Mouse (Mus musculus): ENCODE data around the gene Nit1. TPM values are rescaled to one million over a fixed set of nuclear protein-coding genes. Genes with fewer than 3 reads are reported as not detected.
"Not testable (repeated sequence)": the region's sequence is repeated elsewhere in the genome, so short reads cannot be mapped to it uniquely, and the experiment has no call there.

Nit1 gene
- polyA plus RNA-seq, 1 experiment from 2014 or later, result 35.6 TPM

DNA sequence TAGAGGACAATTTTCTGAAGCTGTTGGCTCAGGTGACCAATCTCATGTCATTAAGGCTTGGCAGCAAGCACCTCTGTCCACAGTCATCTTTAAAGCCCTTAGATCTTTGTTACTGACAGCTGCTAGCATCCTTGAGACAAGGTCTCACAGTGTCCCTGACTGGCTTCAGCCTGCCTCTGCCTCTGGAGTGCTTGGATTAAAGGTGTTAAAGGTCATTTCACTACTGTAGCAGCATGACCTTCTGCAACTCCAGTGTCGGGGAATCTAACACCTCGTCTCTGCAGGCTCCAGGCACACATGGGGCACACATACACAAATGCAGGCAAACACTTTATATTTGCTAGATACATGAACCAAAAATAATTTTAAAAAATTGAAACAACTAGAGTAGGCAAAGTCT is 19.9 kb downstream of the Nit1 start:
- no peak for DNase-seq (ENCODE audit: low spot score)
- Histone ChIP-seq H3K9ac (ENCODE audit: low read length) (no peak overlapping the region), H3K27me3 (ENCODE audit: control insufficient read depth, insufficient read depth, low read length) (no peaks in the 10 kb centered on the region), H3K4me3 (ENCODE audit: low read depth, low read length) (no peak overlapping the region), H3K9me3 (ENCODE audit: control insufficient read depth, low read length) (no peaks in the 10 kb centered on the region), H3K27ac (ENCODE audit: low read depth, low read length) (no peak overlapping the region), H3K4me2 (ENCODE audit: low read depth, low read length, severe bottlenecking) (no peak overlapping the region), H3K4me1 (replicated peaks; ENCODE audit: control insufficient read depth, insufficient read depth, low read length) (peaks cover 7% of the 10 kb centered on the region; the same call in 1 of the 2 replicates), H3K36me3 (ENCODE audit: control insufficient read depth, insufficient read depth, low read length) (no peaks in the 10 kb centered on the region)
- 86% methylated on average over 2 of the region's 2 CpGs for WGBS
- no peak for ATAC-seq (replicated peaks; ENCODE audit: low FRiP score)

DNA sequence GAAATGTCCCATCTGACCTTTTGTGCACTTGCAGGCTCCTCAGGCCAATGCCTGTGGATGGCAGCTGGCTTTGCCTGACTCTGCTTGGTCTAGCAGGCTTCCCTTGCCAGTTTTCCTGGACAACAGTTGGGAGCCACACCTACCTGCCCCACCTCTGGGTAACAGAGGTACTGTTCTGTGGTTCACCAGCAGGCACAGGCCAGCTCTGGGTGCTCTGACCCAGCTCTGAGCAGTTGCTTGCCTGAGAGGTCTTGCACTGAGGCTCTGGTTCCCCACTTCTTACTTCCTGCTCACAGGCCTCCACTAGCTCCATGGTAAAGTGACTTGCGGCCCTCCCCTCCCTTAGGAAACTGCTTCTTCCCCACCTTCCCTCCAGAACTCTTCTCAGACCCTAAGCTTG is 23.4 kb downstream of the Nit1 start:
- no peak overlapping the region for H3K9ac ChIP-seq (ENCODE audit: low read length)
- ATAC-seq (replicated peaks; ENCODE audit: low FRiP score) (peak; percentile 58; the same call in 1 of the 2 replicates), DNase-seq (ENCODE audit: low spot score) (no peak)
- no peaks in the 10 kb centered on the region for H3K9me3 ChIP-seq (ENCODE audit: control insufficient read depth, low read length)
- H3K4me3 ChIP-seq (ENCODE audit: low read depth, low read length), result no peak overlapping the region
- WGBS, result 78% methylated on average over 1 of the region's 1 CpGs
- H3K4me1 ChIP-seq (replicated peaks; ENCODE audit: control insufficient read depth, insufficient read depth, low read length), result no peaks in the 10 kb centered on the region
- H3K36me3 ChIP-seq (ENCODE audit: control insufficient read depth, insufficient read depth, low read length), result no peaks in the 10 kb centered on the region
- no peak overlapping the region for H3K4me2 ChIP-seq (ENCODE audit: low read depth, low read length, severe bottlenecking)
- H3K27ac ChIP-seq (ENCODE audit: low read depth, low read length), result no peak overlapping the region
- H3K27me3 ChIP-seq (ENCODE audit: control insufficient read depth, insufficient read depth, low read length), result no peaks in the 10 kb centered on the region

DNA sequence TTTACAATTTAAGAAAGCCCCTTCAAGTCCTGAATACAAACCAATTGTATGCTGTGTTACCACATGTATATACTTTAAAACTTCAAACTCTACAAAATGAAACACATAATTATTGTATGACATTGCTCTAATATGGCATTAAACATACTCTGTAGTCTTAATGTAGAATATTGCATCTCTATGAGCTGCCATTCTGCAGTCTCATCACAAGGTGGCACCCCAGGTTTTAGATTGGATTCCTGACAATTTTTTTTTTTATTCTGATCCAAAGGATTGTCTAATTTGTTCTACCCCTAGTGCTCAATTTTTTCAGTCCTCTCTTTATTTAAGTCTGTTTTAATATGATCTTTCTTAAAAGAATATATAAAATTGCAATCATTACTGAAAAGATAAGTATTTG is 24.0 kb downstream of the Nit1 start:
- DNase-seq (ENCODE audit: low spot score), result no peak
- ATAC-seq (replicated peaks; ENCODE audit: low FRiP score), result no peak

DNA sequence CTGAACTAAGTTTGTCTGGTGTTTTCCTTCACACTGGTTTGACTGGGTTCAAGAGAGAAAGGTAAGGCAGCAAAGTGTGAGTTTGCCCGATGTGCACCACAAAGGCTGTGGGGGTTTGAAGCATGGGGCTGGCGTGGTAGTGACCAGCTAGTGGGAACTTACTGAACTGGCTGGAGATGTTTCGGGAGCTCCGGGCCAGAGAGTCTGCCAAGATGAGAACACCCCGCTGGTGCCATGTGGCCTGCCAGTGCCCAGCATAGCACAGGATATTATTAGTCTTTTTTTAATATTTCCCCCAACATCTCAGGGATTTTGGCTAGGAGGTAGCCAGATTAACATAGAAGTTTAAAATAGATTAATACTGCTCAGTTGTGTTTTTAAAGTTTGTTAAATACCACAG is 25.3 kb downstream of the Nit1 start:
- H3K4me3 ChIP-seq (ENCODE audit: low read depth, low read length), result no peak overlapping the region
- ATAC-seq (replicated peaks; ENCODE audit: low FRiP score) (no peak), DNase-seq (ENCODE audit: low spot score) (no peak)
- H3K27ac ChIP-seq (ENCODE audit: low read depth, low read length), result no peak overlapping the region
- H3K36me3 ChIP-seq (ENCODE audit: control insufficient read depth, insufficient read depth, low read length), result no peaks in the 10 kb centered on the region
- no peaks in the 10 kb centered on the region for H3K9me3 ChIP-seq (ENCODE audit: control insufficient read depth, low read length)
- WGBS, result 14% methylated on average over 5 of the region's 5 CpGs
- no peaks in the 10 kb centered on the region for H3K4me1 ChIP-seq (replicated peaks; ENCODE audit: control insufficient read depth, insufficient read depth, low read length)
- H3K4me2 ChIP-seq (ENCODE audit: low read depth, low read length, severe bottlenecking), result no peak overlapping the region
- H3K9ac ChIP-seq (ENCODE audit: low read length), result 0 out of 2 replicates have a peak overlapping the region, but pooled peaks have one; percentile 0
- H3K27me3 ChIP-seq (ENCODE audit: control insufficient read depth, insufficient read depth, low read length), result no peaks in the 10 kb centered on the region

More for the DNA sequence above, 24.0 kb downstream of the Nit1 start:
- Histone ChIP-seq H3K27me3 (ENCODE audit: control insufficient read depth, insufficient read depth, low read length) (no peaks in the 10 kb centered on the region), H3K36me3 (ENCODE audit: control insufficient read depth, insufficient read depth, low read length) (no peaks in the 10 kb centered on the region), H3K9me3 (ENCODE audit: control insufficient read depth, low read length) (no peaks in the 10 kb centered on the region), H3K9ac (ENCODE audit: low read length) (no peak overlapping the region), H3K27ac (ENCODE audit: low read depth, low read length) (no peak overlapping the region), H3K4me3 (ENCODE audit: low read depth, low read length) (no peak overlapping the region), H3K4me1 (replicated peaks; ENCODE audit: control insufficient read depth, insufficient read depth, low read length) (no peaks in the 10 kb centered on the region), H3K4me2 (ENCODE audit: low read depth, low read length, severe bottlenecking) (no peak overlapping the region)

DNA sequence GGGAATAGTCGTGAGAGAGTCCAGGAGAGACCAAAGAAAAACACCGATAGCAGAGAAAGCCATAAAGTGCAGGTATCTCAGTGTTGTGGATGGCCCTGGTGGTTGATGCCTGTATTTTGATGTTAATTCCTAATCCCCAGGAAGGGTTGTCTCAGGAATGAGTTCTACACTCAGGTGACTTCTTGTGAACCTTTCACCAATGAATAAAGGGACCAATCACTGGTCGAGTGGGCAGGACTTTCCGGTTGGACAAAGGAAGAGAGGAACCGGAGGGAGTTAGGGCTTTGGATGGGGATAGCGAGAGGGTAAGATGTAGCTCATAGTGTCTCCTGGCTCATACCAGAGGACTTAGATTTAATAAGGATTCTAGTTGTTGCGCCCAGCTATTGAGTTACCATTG is 25.7 kb downstream of the Nit1 start:
- Histone ChIP-seq H3K4me3 (ENCODE audit: low read depth, low read length) (no peak overlapping the region), H3K9ac (ENCODE audit: low read length) (0 out of 2 replicates have a peak overlapping the region, but pooled peaks have one; percentile 0), H3K4me1 (replicated peaks; ENCODE audit: control insufficient read depth, insufficient read depth, low read length) (no peaks in the 10 kb centered on the region), H3K9me3 (ENCODE audit: control insufficient read depth, low read length) (no peaks in the 10 kb centered on the region), H3K27me3 (ENCODE audit: control insufficient read depth, insufficient read depth, low read length) (no peaks in the 10 kb centered on the region), H3K27ac (ENCODE audit: low read depth, low read length) (no peak overlapping the region), H3K36me3 (ENCODE audit: control insufficient read depth, insufficient read depth, low read length) (no peaks in the 10 kb centered on the region), H3K4me2 (ENCODE audit: low read depth, low read length, severe bottlenecking) (no peak overlapping the region)
- DNase-seq (ENCODE audit: low spot score) (no peak), ATAC-seq (replicated peaks; ENCODE audit: low FRiP score) (no peak)
- WGBS, result 10% methylated on average over 7 of the region's 7 CpGs

DNA sequence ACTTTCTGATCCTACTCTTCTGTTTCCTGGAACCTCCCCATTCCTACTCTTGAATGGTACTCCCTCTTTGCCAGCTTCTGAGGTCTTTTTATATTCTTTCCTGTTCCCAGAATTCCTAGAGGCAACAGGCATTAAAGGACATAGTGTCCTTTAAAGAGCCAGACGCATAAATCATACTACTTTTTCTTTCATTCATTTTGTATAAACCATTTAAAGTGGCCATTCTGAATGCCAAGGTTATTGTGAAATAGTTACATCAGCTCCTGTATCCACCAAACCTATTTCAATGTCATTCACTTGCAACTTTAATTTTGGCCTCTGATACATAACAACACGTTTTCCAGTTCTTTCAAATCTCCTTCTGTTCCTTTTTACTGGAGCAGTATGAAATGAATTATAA is 36.1 kb downstream of the Nit1 start:
- DNase-seq (ENCODE audit: low spot score) (no peak), ATAC-seq (replicated peaks; ENCODE audit: low FRiP score) (no peak)
- Histone ChIP-seq H3K27ac (ENCODE audit: low read depth, low read length) (no peak overlapping the region), H3K9ac (ENCODE audit: low read length) (no peak overlapping the region), H3K36me3 (ENCODE audit: control insufficient read depth, insufficient read depth, low read length) (no peaks in the 10 kb centered on the region), H3K9me3 (ENCODE audit: control insufficient read depth, low read length) (no peaks in the 10 kb centered on the region), H3K4me1 (replicated peaks; ENCODE audit: control insufficient read depth, insufficient read depth, low read length) (no peaks in the 10 kb centered on the region), H3K4me2 (ENCODE audit: low read depth, low read length, severe bottlenecking) (no peak overlapping the region), H3K27me3 (ENCODE audit: control insufficient read depth, insufficient read depth, low read length) (no peaks in the 10 kb centered on the region), H3K4me3 (ENCODE audit: low read depth, low read length) (no peak overlapping the region)
- WGBS, result 71% methylated on average over 2 of the region's 2 CpGs

DNA sequence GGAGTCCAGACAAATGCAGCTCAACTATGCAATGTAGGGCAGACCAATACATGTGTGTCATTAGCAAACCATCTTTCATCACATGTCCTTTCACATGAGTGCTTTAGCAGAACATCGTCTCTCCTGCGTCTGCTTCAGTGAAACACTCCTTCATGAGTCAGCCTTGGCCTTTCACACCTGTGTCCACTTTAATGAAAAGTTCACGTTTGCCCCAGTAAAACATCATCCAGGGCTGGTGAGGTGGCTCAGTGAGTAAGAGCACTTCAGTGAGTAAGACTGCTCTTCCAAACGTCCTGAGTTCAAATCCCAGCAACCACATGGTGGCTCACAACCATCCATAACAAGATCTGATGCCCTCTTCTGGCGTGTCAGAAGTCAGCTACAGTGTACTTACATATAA is 39.3 kb downstream of the Nit1 start:
- H3K9ac ChIP-seq (ENCODE audit: low read length); H3K36me3 ChIP-seq (ENCODE audit: control insufficient read depth, insufficient read depth, low read length); H3K9me3 ChIP-seq (ENCODE audit: control insufficient read depth, low read length); ATAC-seq (replicated peaks; ENCODE audit: low FRiP score); H3K4me3 ChIP-seq (ENCODE audit: low read depth, low read length); H3K4me1 ChIP-seq (replicated peaks; ENCODE audit: control insufficient read depth, insufficient read depth, low read length); H3K27ac ChIP-seq (ENCODE audit: low read depth, low read length); H3K4me2 ChIP-seq (ENCODE audit: low read depth, low read length, severe bottlenecking); DNase-seq (ENCODE audit: low spot score); H3K27me3 ChIP-seq (ENCODE audit: control insufficient read depth, insufficient read depth, low read length): not testable (repeated sequence)
- 74% methylated on average over 5 of the region's 5 CpGs for WGBS

DNA sequence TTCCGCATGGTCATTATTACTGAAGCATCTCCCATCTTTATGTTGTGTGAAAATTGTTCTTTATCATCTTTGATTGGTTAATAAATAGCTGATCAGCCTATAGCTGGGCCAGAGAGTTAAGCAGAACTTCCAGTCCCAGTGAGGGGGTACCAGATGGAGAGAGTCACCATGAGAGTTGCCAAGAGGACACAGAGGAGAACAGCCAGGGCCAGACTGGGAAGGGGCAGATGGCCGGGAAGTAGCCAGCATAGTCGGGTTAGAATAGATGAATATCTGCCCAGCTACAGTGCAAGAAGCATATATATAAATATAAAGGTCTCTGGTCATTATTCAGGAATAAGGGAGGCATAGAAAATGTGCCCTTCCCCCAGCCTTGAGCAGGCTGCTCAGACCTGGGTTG is 47.2 kb downstream of the Nit1 start:
- Histone ChIP-seq H3K9ac (ENCODE audit: low read length) (no peak overlapping the region), H3K4me2 (ENCODE audit: low read depth, low read length, severe bottlenecking) (no peak overlapping the region), H3K27ac (ENCODE audit: low read depth, low read length) (no peak overlapping the region), H3K4me3 (ENCODE audit: low read depth, low read length) (no peak overlapping the region), H3K36me3 (ENCODE audit: control insufficient read depth, insufficient read depth, low read length) (no peaks in the 10 kb centered on the region), H3K27me3 (ENCODE audit: control insufficient read depth, insufficient read depth, low read length) (peaks cover 3% of the 10 kb centered on the region; the same call in 1 of the 2 replicates), H3K4me1 (replicated peaks; ENCODE audit: control insufficient read depth, insufficient read depth, low read length) (peaks cover 7% of the 10 kb centered on the region), H3K9me3 (ENCODE audit: control insufficient read depth, low read length) (no peaks in the 10 kb centered on the region)
- DNase-seq (ENCODE audit: low spot score) (no peak), ATAC-seq (replicated peaks; ENCODE audit: low FRiP score) (no peak)
- WGBS, result 66% methylated on average over 3 of the region's 3 CpGs

DNA sequence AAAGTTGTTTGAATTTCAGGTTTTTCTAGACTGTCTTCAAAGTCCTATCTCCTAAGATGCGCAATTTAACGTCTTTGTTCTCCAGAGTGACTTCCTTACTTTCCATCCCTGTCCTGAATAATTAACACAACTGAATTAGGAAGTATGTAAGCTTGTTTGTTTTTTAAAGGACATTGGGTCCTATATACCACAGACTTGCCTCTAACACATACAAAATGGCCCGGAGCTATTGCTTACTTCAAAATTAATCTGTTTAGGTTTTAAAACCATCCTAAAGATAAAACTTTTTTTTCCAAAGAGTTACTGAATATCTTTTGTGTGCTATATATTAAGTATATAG is 50.4 kb downstream of the Nit1 start:
- 18% methylated on average over 3 of the region's 3 CpGs for WGBS
- no peaks in the 10 kb centered on the region for H3K36me3 ChIP-seq (ENCODE audit: control insufficient read depth, insufficient read depth, low read length)
- peak; percentile 32 for ATAC-seq (replicated peaks; ENCODE audit: low FRiP score)

More for the DNA sequence above, 50.4 kb downstream of the Nit1 start:
- Histone ChIP-seq H3K4me3 (ENCODE audit: low read depth, low read length) (peak overlapping the region; percentile 72), H3K9me3 (ENCODE audit: control insufficient read depth, low read length) (no peaks in the 10 kb centered on the region), H3K4me2 (ENCODE audit: low read depth, low read length, severe bottlenecking) (peak overlapping the region; percentile 53), H3K9ac (ENCODE audit: low read length) (peak overlapping the region; percentile 94), H3K27me3 (ENCODE audit: control insufficient read depth, insufficient read depth, low read length) (peaks cover 3% of the 10 kb centered on the region; the same call in 1 of the 2 replicates), H3K27ac (ENCODE audit: low read depth, low read length) (peak overlapping the region; percentile 88; the same call in 1 of the 2 replicates), H3K4me1 (replicated peaks; ENCODE audit: control insufficient read depth, insufficient read depth, low read length) (peaks cover 8% of the 10 kb centered on the region)
- no peak for DNase-seq (ENCODE audit: low spot score)

All from forebrain, embryonic 11.5 days (tissue).